Mouse (Mus musculus): ENCODE results near the gene Yrdc. TPM values are rescaled to one million over a fixed set of nuclear protein-coding genes. Genes with fewer than 3 reads are reported as not detected.

Yrdc gene
- polyA plus RNA-seq, 1 experiment, result 70.4 TPM

DNA sequence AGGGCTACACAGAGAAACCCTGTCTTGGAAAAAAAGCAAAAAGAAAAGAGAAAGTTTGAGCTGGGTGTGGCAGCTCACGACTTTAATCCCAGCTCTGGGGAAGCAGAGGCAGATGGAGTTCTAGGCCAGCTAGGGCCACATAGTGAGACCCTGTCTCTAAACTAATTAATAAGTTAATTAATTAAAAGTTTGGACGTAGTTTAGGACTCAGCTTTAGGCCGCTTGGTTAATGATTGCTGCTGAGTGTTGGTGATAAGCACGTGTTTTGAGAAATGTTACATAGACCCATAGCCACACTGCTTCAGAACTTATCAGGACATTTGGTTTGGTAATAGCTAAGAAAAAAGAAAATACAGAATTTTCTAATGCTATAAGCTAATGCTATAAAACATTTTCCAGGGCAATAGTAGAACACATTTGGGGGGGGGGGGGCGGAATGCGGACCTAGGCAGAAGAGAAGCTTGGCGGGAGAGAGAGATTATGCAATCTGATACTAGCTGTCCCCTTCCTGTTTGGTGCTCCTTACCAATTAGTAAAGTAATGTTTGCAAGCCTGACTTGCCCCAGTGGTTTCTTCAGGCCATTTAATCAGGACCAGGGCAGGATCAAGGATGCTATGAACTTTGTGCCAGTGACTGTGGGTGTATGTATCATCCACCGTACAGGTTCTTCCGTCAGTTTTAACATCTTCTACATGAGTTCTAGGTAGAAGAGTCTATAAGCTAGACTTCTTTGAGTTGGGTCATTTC is 41.2 kb upstream of the Yrdc start:
- no peak overlapping the region for H3K27ac ChIP-seq (ENCODE audit: control insufficient read depth, insufficient read depth, low read length)
- DNase-seq, result no peak
- H3K4me3 ChIP-seq (ENCODE audit: control insufficient read depth, insufficient read depth, low read length), result no peak overlapping the region
- H3K4me1 ChIP-seq (replicated peaks; ENCODE audit: control insufficient read depth, insufficient read depth, low read length), result no peaks in the 10 kb centered on the region
- H3K36me3 ChIP-seq (ENCODE audit: control insufficient read depth, insufficient read depth, low read length), result peaks cover 14% of the 10 kb centered on the region; the same call in 1 of the 2 replicates
- no peaks in the 10 kb centered on the region for H3K27me3 ChIP-seq (ENCODE audit: control insufficient read depth, insufficient read depth, low read length)
- TF ChIP-seq CTCF (IDR thresholded peaks at IDR 0.05; ENCODE audit: borderline replicate concordance, control insufficient read depth, extremely low read depth, insufficient read depth, low read length, poor library complexity) (no peak), POLR2A (IDR thresholded peaks at IDR 0.05; ENCODE audit: control insufficient read depth, extremely low read depth, insufficient read depth, low read length, poor library complexity) (no peak)
- WGBS, result 91% methylated on average over 9 of the region's 9 CpGs

DNA sequence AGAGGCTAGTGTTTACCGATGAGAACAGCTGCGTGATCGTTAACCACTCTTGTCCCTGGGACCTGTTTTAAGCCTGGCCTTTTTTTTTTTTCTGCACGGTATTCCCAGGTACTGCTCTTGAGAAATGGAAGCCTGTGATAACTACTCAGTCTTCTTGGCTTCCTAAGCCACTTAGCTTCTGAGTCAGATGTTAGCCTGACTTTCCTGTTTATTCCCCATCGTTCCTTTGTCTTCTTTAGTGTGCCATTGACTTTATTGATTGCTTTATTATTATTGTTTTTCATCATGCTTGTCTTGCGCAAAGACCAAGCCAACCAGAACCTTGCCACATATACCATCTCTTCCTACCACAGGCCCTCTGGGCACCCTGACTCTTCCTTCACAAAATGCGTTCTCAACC is 40.4 kb upstream of the Yrdc start:
- Histone ChIP-seq H3K4me3 (ENCODE audit: control insufficient read depth, insufficient read depth, low read length) (no peak overlapping the region), H3K36me3 (ENCODE audit: control insufficient read depth, insufficient read depth, low read length) (peaks cover 8% of the 10 kb centered on the region; the same call in 1 of the 2 replicates), H3K27ac (ENCODE audit: control insufficient read depth, insufficient read depth, low read length) (no peak overlapping the region), H3K4me1 (replicated peaks; ENCODE audit: control insufficient read depth, insufficient read depth, low read length) (no peaks in the 10 kb centered on the region), H3K27me3 (ENCODE audit: control insufficient read depth, insufficient read depth, low read length) (no peaks in the 10 kb centered on the region)
- TF ChIP-seq POLR2A (IDR thresholded peaks at IDR 0.05; ENCODE audit: control insufficient read depth, extremely low read depth, insufficient read depth, low read length, poor library complexity) (no peak), CTCF (IDR thresholded peaks at IDR 0.05; ENCODE audit: borderline replicate concordance, control insufficient read depth, extremely low read depth, insufficient read depth, low read length, poor library complexity) (no peak)
- DNase-seq, result no peak
- WGBS, result 93% methylated on average over 7 of the region's 7 CpGs

DNA sequence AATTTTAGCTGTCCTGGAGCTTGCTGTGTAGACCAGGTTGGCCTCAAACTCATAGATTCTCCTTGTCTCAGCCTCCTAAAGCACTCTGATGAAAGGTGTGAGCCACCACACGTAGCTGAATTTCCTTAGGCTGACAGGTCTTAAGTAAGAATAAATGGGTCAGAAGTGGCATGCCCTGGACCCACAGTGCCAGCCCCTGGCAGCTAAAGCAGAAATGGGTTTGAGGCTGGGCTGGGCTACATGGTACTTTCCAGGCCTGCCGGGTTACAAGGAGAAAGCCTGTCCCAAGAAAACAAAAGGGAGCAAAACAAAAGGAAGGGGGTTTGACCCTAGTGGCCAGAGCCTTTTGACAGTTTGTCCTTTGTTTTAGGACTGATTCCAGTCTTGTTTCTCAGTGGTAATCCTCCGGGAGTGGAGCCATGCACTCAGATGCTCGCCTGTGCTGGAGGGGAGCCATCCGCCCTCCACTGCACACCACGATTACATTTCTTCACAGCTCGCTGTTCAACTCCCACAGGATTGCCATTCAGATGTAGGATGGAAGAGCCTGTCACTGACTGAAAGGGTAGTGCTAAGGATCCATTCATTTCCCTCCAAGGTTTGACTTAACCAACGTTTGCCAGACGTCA is 39.0 kb upstream of the Yrdc start:
- DNase-seq, result no peak

DNA sequence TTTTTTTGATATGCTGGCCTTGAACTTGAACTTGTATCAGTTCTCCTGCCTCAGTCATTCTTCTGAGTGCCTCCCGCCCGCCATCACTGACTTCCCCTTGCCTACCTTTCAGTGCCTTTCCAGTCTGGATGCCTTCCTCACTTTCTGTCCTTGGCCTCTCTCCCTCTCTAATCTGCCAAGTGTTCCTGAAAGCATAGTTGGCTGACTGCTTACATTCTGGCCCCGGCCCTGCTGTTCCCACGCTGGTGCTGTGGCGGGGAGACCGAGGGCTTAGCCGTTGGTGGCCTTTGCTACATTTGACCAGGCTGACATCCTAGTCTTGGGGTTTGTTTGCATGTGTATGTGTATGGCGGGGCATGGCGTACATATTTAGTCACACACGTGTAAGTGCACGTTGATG is 34.6 kb upstream of the Yrdc start:
- DNase-seq, result no peak

More for the DNA sequence above, 39.0 kb upstream of the Yrdc start:
- Histone ChIP-seq H3K27me3 (ENCODE audit: control insufficient read depth, insufficient read depth, low read length) (no peaks in the 10 kb centered on the region), H3K4me3 (ENCODE audit: control insufficient read depth, insufficient read depth, low read length) (no peak overlapping the region), H3K36me3 (ENCODE audit: control insufficient read depth, insufficient read depth, low read length) (no peaks in the 10 kb centered on the region), H3K4me1 (replicated peaks; ENCODE audit: control insufficient read depth, insufficient read depth, low read length) (no peaks in the 10 kb centered on the region), H3K27ac (ENCODE audit: control insufficient read depth, insufficient read depth, low read length) (no peak overlapping the region)
- TF ChIP-seq CTCF (IDR thresholded peaks at IDR 0.05; ENCODE audit: borderline replicate concordance, control insufficient read depth, extremely low read depth, insufficient read depth, low read length, poor library complexity), result no peak
- TF ChIP-seq POLR2A (IDR thresholded peaks at IDR 0.05; ENCODE audit: control insufficient read depth, extremely low read depth, insufficient read depth, low read length, poor library complexity), result no peak
- 94% methylated on average over 9 of the region's 9 CpGs for WGBS

DNA sequence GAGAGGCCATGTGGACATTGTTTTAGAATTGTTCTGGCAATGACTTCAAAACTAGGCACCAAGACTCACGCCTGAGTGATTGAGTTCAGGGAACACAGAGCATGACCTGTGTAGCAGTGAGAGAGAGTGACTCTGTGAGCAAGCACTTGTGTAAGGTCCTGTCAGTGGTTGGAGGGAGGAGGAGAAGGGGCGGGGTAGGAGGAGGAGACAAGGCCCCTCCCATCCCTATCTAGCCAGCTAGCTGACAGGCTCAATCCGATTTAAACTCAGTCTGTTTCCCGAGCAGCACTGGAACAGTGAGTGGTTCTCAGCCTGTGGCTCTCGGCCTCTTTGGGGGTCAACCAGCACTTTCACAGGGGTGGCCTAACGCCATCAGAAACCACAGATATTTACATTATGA is 32.7 kb upstream of the Yrdc start:
- no peaks in the 10 kb centered on the region for H3K27me3 ChIP-seq (ENCODE audit: control insufficient read depth, insufficient read depth, low read length)
- TF ChIP-seq CTCF (IDR thresholded peaks at IDR 0.05; ENCODE audit: borderline replicate concordance, control insufficient read depth, extremely low read depth, insufficient read depth, low read length, poor library complexity), result no peak
- no peak for TF ChIP-seq POLR2A (IDR thresholded peaks at IDR 0.05; ENCODE audit: control insufficient read depth, extremely low read depth, insufficient read depth, low read length, poor library complexity)
- H3K4me1 ChIP-seq (replicated peaks; ENCODE audit: control insufficient read depth, insufficient read depth, low read length), result no peaks in the 10 kb centered on the region
- no peak for DNase-seq
- H3K27ac ChIP-seq (ENCODE audit: control insufficient read depth, insufficient read depth, low read length), result no peak overlapping the region
- WGBS, result 82% methylated on average over 6 of the region's 6 CpGs
- peaks cover 4% of the 10 kb centered on the region for H3K36me3 ChIP-seq (ENCODE audit: control insufficient read depth, insufficient read depth, low read length)
- no peak overlapping the region for H3K4me3 ChIP-seq (ENCODE audit: control insufficient read depth, insufficient read depth, low read length)

More for the DNA sequence above, 34.6 kb upstream of the Yrdc start:
- Histone ChIP-seq H3K27me3 (ENCODE audit: control insufficient read depth, insufficient read depth, low read length) (no peaks in the 10 kb centered on the region), H3K36me3 (ENCODE audit: control insufficient read depth, insufficient read depth, low read length) (peaks cover 4% of the 10 kb centered on the region; the same call in 1 of the 2 replicates), H3K4me3 (ENCODE audit: control insufficient read depth, insufficient read depth, low read length) (no peak overlapping the region), H3K27ac (ENCODE audit: control insufficient read depth, insufficient read depth, low read length) (no peak overlapping the region), H3K4me1 (replicated peaks; ENCODE audit: control insufficient read depth, insufficient read depth, low read length) (no peaks in the 10 kb centered on the region)
- 96% methylated on average over 11 of the region's 11 CpGs for WGBS
- no peak for TF ChIP-seq POLR2A (IDR thresholded peaks at IDR 0.05; ENCODE audit: control insufficient read depth, extremely low read depth, insufficient read depth, low read length, poor library complexity)
- no peak for TF ChIP-seq CTCF (IDR thresholded peaks at IDR 0.05; ENCODE audit: borderline replicate concordance, control insufficient read depth, extremely low read depth, insufficient read depth, low read length, poor library complexity)

DNA sequence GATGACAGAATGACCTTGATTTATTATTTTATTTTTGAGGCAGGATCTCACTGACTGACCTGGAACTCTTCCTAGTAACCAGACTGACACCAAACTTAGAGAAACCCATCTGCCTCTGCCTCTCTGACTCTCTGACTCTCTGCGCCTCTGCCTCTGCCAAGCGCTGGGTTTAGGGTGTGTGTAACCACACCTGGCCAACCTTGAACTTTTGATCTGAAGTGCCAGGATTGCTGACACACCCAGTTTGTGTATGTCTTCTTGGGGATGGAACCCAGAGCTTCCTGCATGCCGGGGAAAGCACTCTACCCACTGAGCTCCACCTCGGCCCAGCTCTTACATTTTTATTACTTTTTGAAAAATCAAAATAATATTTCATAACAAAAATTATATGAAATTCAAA is 31.6 kb upstream of the Yrdc start:
- peaks cover 7% of the 10 kb centered on the region for H3K36me3 ChIP-seq (ENCODE audit: control insufficient read depth, insufficient read depth, low read length)
- 94% methylated on average over 4 of the region's 4 CpGs for WGBS
- DNase-seq, result no peak
- TF ChIP-seq POLR2A (IDR thresholded peaks at IDR 0.05; ENCODE audit: control insufficient read depth, extremely low read depth, insufficient read depth, low read length, poor library complexity) (no peak), CTCF (IDR thresholded peaks at IDR 0.05; ENCODE audit: borderline replicate concordance, control insufficient read depth, extremely low read depth, insufficient read depth, low read length, poor library complexity) (no peak)
- H3K27me3 ChIP-seq (ENCODE audit: control insufficient read depth, insufficient read depth, low read length), result no peaks in the 10 kb centered on the region
- H3K4me3 ChIP-seq (ENCODE audit: control insufficient read depth, insufficient read depth, low read length), result no peak overlapping the region
- no peak overlapping the region for H3K27ac ChIP-seq (ENCODE audit: control insufficient read depth, insufficient read depth, low read length)
- no peaks in the 10 kb centered on the region for H3K4me1 ChIP-seq (replicated peaks; ENCODE audit: control insufficient read depth, insufficient read depth, low read length)
